Mouse (Mus musculus) C2C12 (cell line): ENCODE measurements at regions not wholly inside any gene's neighbourhood (a gene's known extent, or its start where the extent isn't known, plus 50 kb on each side); places are given as distances from the start of the nearest gene placed in this dataset.

Source experiments
- H3K27me3 ChIP-seq: one replicate; pipeline ENCODE4 v1.6.1; 2011; ENCODE audit not compliant: control insufficient read depth, insufficient read depth, insufficient read length
- H3K36me3 ChIP-seq: one replicate; pipeline ENCODE4 v1.6.1; 2011; ENCODE audit not compliant: control insufficient read depth, insufficient read depth
- H3K4me3 ChIP-seq: one replicate; pipeline ENCODE4 v1.5.1; 2011; ENCODE audit warnings: mild to moderate bottlenecking, control low read depth; ENCODE audit not compliant: poor library complexity, insufficient read depth, severe bottlenecking
- H3K79me2 ChIP-seq: one replicate; pipeline ENCODE4 v1.6.1; 2011; ENCODE audit not compliant: control insufficient read depth, insufficient read depth
- H3K79me3 ChIP-seq: one replicate; pipeline ENCODE4 v1.6.1; 2011; ENCODE audit warnings: low read depth, control low read depth
- H3ac ChIP-seq: one replicate; pipeline ENCODE3; 2011; ENCODE audit warnings: low read depth; ENCODE audit not compliant: control insufficient read depth, insufficient read length
- CEBPB ChIP-seq: IDR thresholded peaks from one replicate; pipeline ENCODE4 v1.6.1; 2011; ENCODE audit warnings: low read depth, mild to moderate bottlenecking, control low read depth, moderate library complexity
- CTCF ChIP-seq: IDR thresholded peaks from one replicate; pipeline ENCODE4 v1.5.1; 2011; ENCODE audit not compliant: control insufficient read depth, insufficient read depth, insufficient read length
- FOSL1 ChIP-seq: IDR thresholded peaks from one replicate; pipeline ENCODE4 v1.8.0; 2011; ENCODE audit warnings: mild to moderate bottlenecking, low read length; ENCODE audit not compliant: poor library complexity, insufficient read depth, severe bottlenecking
- MAX ChIP-seq: IDR thresholded peaks from one replicate; pipeline ENCODE4 v1.6.1; 2011; ENCODE audit warnings: mild to moderate bottlenecking, control low read depth
- MYOD1 ChIP-seq: IDR thresholded peaks from one replicate; pipeline ENCODE4 v1.6.1; 2011; ENCODE audit warnings: low read depth; ENCODE audit not compliant: control insufficient read depth, insufficient read length
- MYOG ChIP-seq: IDR thresholded peaks from one replicate; pipeline ENCODE4 v1.6.1; 2011; ENCODE audit not compliant: control insufficient read depth, insufficient read length; ENCODE audit errors: extremely low read depth
- USF1 ChIP-seq: IDR thresholded peaks from one replicate; pipeline ENCODE4 v1.6.1; 2011; ENCODE audit warnings: low read depth, mild to moderate bottlenecking, control low read depth, moderate library complexity

DNA sequence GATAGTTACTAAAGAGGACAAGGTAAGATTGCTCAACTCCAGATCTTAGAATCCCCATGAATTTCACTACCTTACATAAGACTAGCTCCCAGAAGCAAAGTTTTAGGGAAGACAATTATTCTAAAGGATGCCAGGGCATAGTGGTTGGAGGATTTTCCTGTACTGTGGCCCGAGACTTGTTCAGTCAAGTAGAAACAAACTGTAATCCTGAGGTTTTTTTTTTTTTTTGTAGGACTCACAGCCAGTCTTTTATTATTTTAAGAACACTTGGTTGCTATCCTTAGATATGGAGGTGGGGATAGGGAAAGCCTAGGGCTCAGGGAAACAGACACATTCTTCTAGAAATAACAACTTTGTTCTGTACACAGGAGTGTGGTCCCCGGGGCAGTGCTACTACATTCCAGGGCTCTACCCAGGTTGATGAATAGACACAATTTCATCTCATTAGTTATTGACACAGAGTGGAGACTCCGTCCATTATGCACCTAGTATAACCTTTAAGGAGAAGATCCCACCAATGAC lies 285.6 kb downstream of the Osr1 start:
- no peaks in the 10 kb centered on the region for H3K79me3 ChIP-seq
- H3ac ChIP-seq = no peak overlapping the region
- H3K27me3 ChIP-seq = no peaks in the 10 kb centered on the region
- H3K36me3 ChIP-seq = no peaks in the 10 kb centered on the region
- TF ChIP-seq CTCF (no peak), MYOD1 (peak; percentile 1)
- H3K4me3 ChIP-seq = no peak overlapping the region
- no peaks in the 10 kb centered on the region for H3K79me2 ChIP-seq

- Histone ChIP-seq H3K79me2 (no peaks in the 10 kb centered on the region), H3ac (no peak overlapping the region), H3K27me3 (no peaks in the 10 kb centered on the region), H3K4me3 (no peak overlapping the region), H3K36me3 (no peaks in the 10 kb centered on the region), H3K79me3 (no peaks in the 10 kb centered on the region)
- TF ChIP-seq CEBPB (peak; percentile 91), USF1 (no peak), MYOD1 (peak; percentile 2), FOSL1 (peak; percentile 38), MYOG (no peak), CTCF (no peak), MAX (no peak)
Measured at GRCm38 (mm10) chr12:9856128-9856621, 286.3 kb downstream of the Osr1 start.

DNA sequence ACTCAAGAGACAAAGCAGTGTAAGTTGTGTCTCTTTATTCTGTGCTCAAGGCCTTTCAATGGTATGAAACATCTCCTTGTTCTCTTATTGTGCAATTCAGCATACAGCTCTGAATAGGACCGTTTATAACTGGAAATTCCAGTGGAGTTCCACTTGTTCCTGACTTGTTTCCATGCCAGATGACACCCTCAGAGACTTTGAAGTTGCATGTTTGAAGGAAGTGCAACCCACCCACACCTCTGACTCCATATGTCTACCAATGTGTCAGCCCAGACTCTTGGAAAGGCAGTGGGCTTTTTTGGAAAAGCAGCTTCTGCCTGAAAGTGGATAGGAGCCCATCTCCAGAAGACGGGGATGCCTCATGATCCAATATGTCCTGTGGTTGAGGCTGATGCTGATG lies 288.1 kb downstream of the Osr1 start:
- Histone ChIP-seq H3K79me3 (no peaks in the 10 kb centered on the region), H3ac (no peak overlapping the region), H3K4me3 (no peak overlapping the region), H3K79me2 (no peaks in the 10 kb centered on the region), H3K36me3 (no peaks in the 10 kb centered on the region), H3K27me3 (no peaks in the 10 kb centered on the region)
- TF ChIP-seq USF1 (no peak), MYOG (no peak), MYOD1 (no peak), CEBPB (no peak), CTCF (no peak), FOSL1 (no peak), MAX (no peak)

GRCm38 (mm10) chr12:9862301-9862700 lies 292.4 kb downstream of the Osr1 start:
- H3K27me3 ChIP-seq = no peaks in the 10 kb centered on the region
- no peaks in the 10 kb centered on the region for H3K79me2 ChIP-seq
- H3K36me3 ChIP-seq = no peaks in the 10 kb centered on the region
- no peak for TF ChIP-seq USF1
- TF ChIP-seq FOSL1 = no peak
- no peak for TF ChIP-seq CEBPB
- no peak for TF ChIP-seq MYOG
- TF ChIP-seq MAX = no peak
- no peak for TF ChIP-seq CTCF
- TF ChIP-seq MYOD1 = no peak
- H3K4me3 ChIP-seq = no peak overlapping the region
- H3K79me3 ChIP-seq = no peaks in the 10 kb centered on the region
- no peak overlapping the region for H3ac ChIP-seq

- H3K4me3 ChIP-seq = no peak overlapping the region
- no peaks in the 10 kb centered on the region for H3K27me3 ChIP-seq
- H3K36me3 ChIP-seq = no peaks in the 10 kb centered on the region
- H3K79me2 ChIP-seq = no peaks in the 10 kb centered on the region
- no peaks in the 10 kb centered on the region for H3K79me3 ChIP-seq
- no peak overlapping the region for H3ac ChIP-seq
- TF ChIP-seq MYOD1 = no peak
- no peak for TF ChIP-seq CEBPB
- TF ChIP-seq FOSL1 = no peak
- no peak for TF ChIP-seq USF1
- no peak for TF ChIP-seq MYOG
- TF ChIP-seq CTCF = no peak
- TF ChIP-seq MAX = no peak
Measured at GRCm38 (mm10) chr12:9872236-9872635, 302.3 kb downstream of the Osr1 start.

GRCm38 (mm10) chr12:9873214-9873613 lies 303.3 kb downstream of the Osr1 start:
- Histone ChIP-seq H3K4me3 (no peak overlapping the region), H3K79me3 (no peaks in the 10 kb centered on the region), H3K27me3 (no peaks in the 10 kb centered on the region), H3ac (no peak overlapping the region), H3K36me3 (no peaks in the 10 kb centered on the region), H3K79me2 (no peaks in the 10 kb centered on the region)
- TF ChIP-seq MAX (no peak), CEBPB (no peak), CTCF (no peak), MYOD1 (no peak), MYOG (no peak), USF1 (no peak), FOSL1 (no peak)
